Mouse (Mus musculus) MEL (cell line): ENCODE measurements around the gene Abcc3.

Experiments
- CTCF ChIP-seq, 3 experiments: IDR thresholded peaks in 2 of 3; conservative IDR thresholded peaks in 1 of 3; 2 replicates each; pipeline ENCODE4 v1.5.1; 2011 to 2012; ENCODE audit warnings: low read length in 3 of 3, low read depth in 2 of 3, mild to moderate bottlenecking in 2 of 3, improper control_type of control experiment in 1 of 3, inconsistent platforms in 1 of 3, mixed read lengths in 1 of 3, moderate library complexity in 1 of 3; ENCODE audit not compliant: control insufficient read depth in 1 of 3, insufficient read depth in 1 of 3, poor library complexity in 1 of 3, severe bottlenecking in 1 of 3
- EP300 ChIP-seq, 2 experiments: IDR thresholded peaks; 2 replicates each; pipeline ENCODE4 v1.6.1; 2011; ENCODE audit warnings: improper control_type of control experiment in 2 of 2, low read length in 2 of 2, low read depth in 1 of 2, mild to moderate bottlenecking in 1 of 2
- GABPA ChIP-seq: IDR thresholded peaks from 2 replicates; pipeline ENCODE4 v1.6.1; 2012; ENCODE audit warnings: low read depth, mild to moderate bottlenecking, inconsistent platforms, low read length, improper control_type of control experiment, moderate library complexity
- GATA1 ChIP-seq: IDR thresholded peaks from 2 replicates; pipeline ENCODE4 v1.6.1; 2011; ENCODE audit warnings: low read depth, low read length, improper control_type of control experiment
- HCFC1 ChIP-seq: IDR thresholded peaks from 2 replicates; pipeline ENCODE4 v1.6.1; 2012; ENCODE audit warnings: low read depth, mild to moderate bottlenecking, inconsistent platforms, low read length, improper control_type of control experiment, moderate library complexity
- MEF2A ChIP-seq: IDR thresholded peaks from 2 replicates; pipeline ENCODE4 v1.6.1; 2014; ENCODE audit warnings: low read depth, mild to moderate bottlenecking, inconsistent platforms, low read length, improper control_type of control experiment; ENCODE audit not compliant: poor library complexity, insufficient replicate concordance, severe bottlenecking; ENCODE audit errors: extremely low read depth
- NELFE ChIP-seq: IDR thresholded peaks from 2 replicates; pipeline ENCODE4 v1.6.1; 2011; ENCODE audit warnings: low read depth, low read length, improper control_type of control experiment
- POLR2A ChIP-seq, 2 experiments: IDR thresholded peaks; 2 replicates each; pipeline ENCODE4 v1.6.1; 2011 to 2012; ENCODE audit warnings: low read length in 2 of 2, mild to moderate bottlenecking in 2 of 2, control low read depth in 1 of 2, improper control_type of control experiment in 1 of 2, low read depth in 1 of 2, moderate library complexity in 1 of 2; ENCODE audit not compliant: control insufficient read depth in 1 of 2, insufficient read depth in 1 of 2, poor library complexity in 1 of 2
- POLR2AphosphoS2 ChIP-seq: IDR thresholded peaks from 2 replicates; pipeline ENCODE4 v1.6.1; 2011; ENCODE audit warnings: low read length, improper control_type of control experiment
- RAD21 ChIP-seq: IDR thresholded peaks from 2 replicates; pipeline ENCODE4 v1.6.1; 2011; ENCODE audit warnings: mild to moderate bottlenecking, low read depth, low read length, improper control_type of control experiment
- SMC3 ChIP-seq: IDR thresholded peaks from 2 replicates; pipeline ENCODE4 v1.6.1; 2011; ENCODE audit warnings: low read depth, low read length, improper control_type of control experiment
- USF1 ChIP-seq: IDR thresholded peaks from 2 replicates; pipeline ENCODE4 v1.6.1; 2014; ENCODE audit warnings: low read depth, mild to moderate bottlenecking, inconsistent platforms, low read length, improper control_type of control experiment, moderate library complexity
- ZMIZ1 ChIP-seq: IDR thresholded peaks from 2 replicates; pipeline ENCODE4 v1.6.1; 2012; ENCODE audit warnings: low read depth, mild to moderate bottlenecking, inconsistent platforms, low read length, improper control_type of control experiment, moderate library complexity
- ZNF384 ChIP-seq: IDR thresholded peaks from 2 replicates; pipeline ENCODE4 v1.6.1; 2012; ENCODE audit warnings: low read depth, mild to moderate bottlenecking, inconsistent platforms, low read length, improper control_type of control experiment

DNA sequence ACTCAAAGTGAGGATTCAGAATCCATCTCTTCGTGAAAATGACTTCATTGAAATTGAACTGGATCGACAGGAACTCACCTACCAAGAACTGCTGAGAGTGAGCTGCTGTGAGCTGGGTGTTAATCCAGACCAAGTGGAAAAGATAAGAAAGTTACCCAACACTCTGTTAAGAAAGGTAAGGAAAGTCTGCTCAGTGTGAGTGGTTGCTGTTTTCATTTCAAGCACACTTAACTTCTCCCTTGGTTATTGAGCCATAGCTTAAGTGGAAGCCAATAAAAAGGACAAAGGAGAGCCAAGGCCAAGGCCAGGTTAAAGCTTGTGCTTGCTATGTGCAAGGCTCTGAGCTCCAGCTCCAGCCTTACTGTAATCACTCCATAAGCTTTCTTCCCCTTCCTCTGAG is 54.5 kb downstream of the Abcc3 start:
- no peak for TF ChIP-seq CTCF (IDR thresholded peaks at IDR 0.05 in 2 of 3, conservative IDR thresholded peaks at IDR 0.05 in 1 of 3; ENCODE audit: control insufficient read depth in 1 of 3, insufficient read depth in 1 of 3, low read depth in 2 of 3, low read length in 3 of 3, poor library complexity in 1 of 3, severe bottlenecking in 1 of 3)
- no peak for TF ChIP-seq NELFE
- no peak for TF ChIP-seq HCFC1
- TF ChIP-seq ZNF384, result no peak
- TF ChIP-seq ZMIZ1, result no peak
- TF ChIP-seq POLR2A (IDR thresholded peaks at IDR 0.05; ENCODE audit: control insufficient read depth in 1 of 2, insufficient read depth in 1 of 2, low read depth in 1 of 2, low read length in 2 of 2, poor library complexity in 1 of 2), result no peak
- TF ChIP-seq SMC3, result no peak
- TF ChIP-seq POLR2AphosphoS2, result no peak
- TF ChIP-seq USF1, result no peak
- TF ChIP-seq EP300 (IDR thresholded peaks at IDR 0.05; ENCODE audit: low read depth in 1 of 2, low read length in 2 of 2), result no peak
- no peak for TF ChIP-seq RAD21
- no peak for TF ChIP-seq GATA1
- TF ChIP-seq GABPA, result no peak
- TF ChIP-seq MEF2A, result no peak
